Mouse (Mus musculus): ENCODE results near the gene Fiz1. TPM values are rescaled to one million over a fixed set of nuclear protein-coding genes. Genes with fewer than 3 reads are reported as not detected.

Gene Fiz1
- 37.0 and 38.5 TPM in 2 replicates for polyA plus RNA-seq (2015; fragmentation: Nextera tagmentation; extraction: Ambion mirVana)

- under 1% methylated on average over 42 of the region's 42 CpGs for WGBS
- Histone ChIP-seq H3K27me3 (replicated peaks) (no peaks in the 10 kb centered on the region), H3K4me2 (replicated peaks) (peak within 1 kb of the TSS; percentile 66), H3K9me3 (no peaks in the 10 kb centered on the region), H3K4me1 (replicated peaks) (0 out of 2 replicates have a peak, but pooled peaks cover 2% of the 10 kb centered on the region), H3K27ac (peak within 1 kb of the TSS; percentile 99), H3K36me3 (peaks cover 33% of the 10 kb centered on the region), H3K9ac (peak within 1 kb of the TSS; percentile 77), H3K4me3 (replicated peaks) (peak within 1 kb of the TSS; percentile 68)
- ATAC-seq, result peak; percentile 84
These were observed at the start of gene Fiz1, which contains the start of gene Zfp524 for GRCm38 (mm10) chr7:5014251-5015117. Fiz1 (minus strand) TSS chr7:5014697. Zfp524 (plus strand) TSS chr7:5014415.

- Histone ChIP-seq H3K27ac (peak overlapping the region; percentile 99), H3K9me3 (no peaks in the 10 kb centered on the region), H3K9ac (peak overlapping the region; percentile 72), H3K4me1 (replicated peaks) (peaks cover 22% of the 10 kb centered on the region), H3K4me3 (replicated peaks) (peak overlapping the region; percentile 62), H3K27me3 (replicated peaks) (peaks cover 7% of the 10 kb centered on the region; the same call in 1 of the 2 replicates), H3K4me2 (replicated peaks) (peak overlapping the region; percentile 74), H3K36me3 (0 out of 2 replicates have a peak, but pooled peaks cover 7% of the 10 kb centered on the region)
- ATAC-seq, result peak; percentile 68
- under 1% methylated on average over 51 of the region's 51 CpGs for WGBS
These were observed 48.0 kb upstream of the Fiz1 start for GRCm38 (mm10) chr7:5062360-5063001.

GRCm38 (mm10) chr7:5061774-5062359 is 47.4 kb upstream of the Fiz1 start, which contains the start of gene U2af2:
U2af2 (plus strand) TSS chr7:5062143.
- peak within 1 kb of the TSS; percentile 99 for H3K27ac ChIP-seq
- H3K9ac ChIP-seq, result peak within 1 kb of the TSS; percentile 72
- H3K4me2 ChIP-seq (replicated peaks), result peak within 1 kb of the TSS; percentile 90
- peak; percentile 85 for ATAC-seq
- H3K4me1 ChIP-seq (replicated peaks), result peaks cover 25% of the 10 kb centered on the region
- H3K9me3 ChIP-seq, result no peaks in the 10 kb centered on the region
- H3K36me3 ChIP-seq, result 0 out of 2 replicates have a peak, but pooled peaks cover under 1% of the 10 kb centered on the region
- peaks cover 12% of the 10 kb centered on the region for H3K27me3 ChIP-seq (replicated peaks)
- peak within 1 kb of the TSS; percentile 62 for H3K4me3 ChIP-seq (replicated peaks)
- under 1% methylated on average over 64 of the region's 65 CpGs for WGBS

- H3K4me3 ChIP-seq (replicated peaks), result peak overlapping the region; percentile 62
- H3K4me1 ChIP-seq (replicated peaks), result peaks cover 26% of the 10 kb centered on the region
- peaks cover 18% of the 10 kb centered on the region for H3K27me3 ChIP-seq (replicated peaks)
- no peaks in the 10 kb centered on the region for H3K36me3 ChIP-seq
- H3K9ac ChIP-seq, result peak overlapping the region; percentile 72
- H3K9me3 ChIP-seq, result no peaks in the 10 kb centered on the region
- peak overlapping the region; percentile 90 for H3K4me2 ChIP-seq (replicated peaks)
- ATAC-seq, result peak; percentile 91
- H3K27ac ChIP-seq, result peak overlapping the region; percentile 99
- under 1% methylated on average over 60 of the region's 60 CpGs for WGBS
These were observed 46.7 kb upstream of the Fiz1 start for GRCm38 (mm10) chr7:5060944-5061773.

GRCm38 (mm10) chr7:5060239-5060731 is 45.8 kb upstream of the Fiz1 start:
- Histone ChIP-seq H3K4me3 (replicated peaks) (peak overlapping the region; percentile 62), H3K4me1 (replicated peaks) (peaks cover 24% of the 10 kb centered on the region), H3K27me3 (replicated peaks) (peaks cover 27% of the 10 kb centered on the region), H3K9ac (peak overlapping the region; percentile 72), H3K4me2 (replicated peaks) (peak overlapping the region; percentile 90), H3K27ac (peak overlapping the region; percentile 99), H3K9me3 (no peaks in the 10 kb centered on the region), H3K36me3 (no peaks in the 10 kb centered on the region)
- WGBS, result 2% methylated on average over 27 of the region's 27 CpGs
- ATAC-seq, result peak; percentile 13

- ATAC-seq, result no peak
- H3K4me2 ChIP-seq (replicated peaks), result no peak overlapping the region
- no peak overlapping the region for H3K27ac ChIP-seq
- peaks cover 24% of the 10 kb centered on the region for H3K4me1 ChIP-seq (replicated peaks)
- no peak overlapping the region for H3K4me3 ChIP-seq (replicated peaks)
- no peaks in the 10 kb centered on the region for H3K9me3 ChIP-seq
- H3K36me3 ChIP-seq, result no peaks in the 10 kb centered on the region
- WGBS, result 91% methylated on average over 12 of the region's 12 CpGs
- no peak overlapping the region for H3K9ac ChIP-seq
- peaks cover 35% of the 10 kb centered on the region for H3K27me3 ChIP-seq (replicated peaks)
These were observed 44.9 kb upstream of the Fiz1 start for GRCm38 (mm10) chr7:5059421-5059820.

GRCm38 (mm10) chr7:5058631-5059030 is 44.1 kb upstream of the Fiz1 start:
- no peak for ATAC-seq
- H3K4me1 ChIP-seq (replicated peaks), result peaks cover 26% of the 10 kb centered on the region
- H3K27ac ChIP-seq, result no peak overlapping the region
- no peak overlapping the region for H3K9ac ChIP-seq
- 89% methylated on average over 1 of the region's 1 CpGs for WGBS
- H3K9me3 ChIP-seq, result no peaks in the 10 kb centered on the region
- peaks cover 43% of the 10 kb centered on the region for H3K27me3 ChIP-seq (replicated peaks)
- no peaks in the 10 kb centered on the region for H3K36me3 ChIP-seq
- no peak overlapping the region for H3K4me3 ChIP-seq (replicated peaks)
- no peak overlapping the region for H3K4me2 ChIP-seq (replicated peaks)

- H3K4me3 ChIP-seq (replicated peaks), result no peak overlapping the region
- H3K4me2 ChIP-seq (replicated peaks), result peak overlapping the region; percentile 72
- H3K27me3 ChIP-seq (replicated peaks), result peaks cover 52% of the 10 kb centered on the region
- no peaks in the 10 kb centered on the region for H3K36me3 ChIP-seq
- H3K27ac ChIP-seq, result no peak overlapping the region
- WGBS, result 32% methylated on average over 11 of the region's 11 CpGs
- H3K9me3 ChIP-seq, result no peaks in the 10 kb centered on the region
- H3K4me1 ChIP-seq (replicated peaks), result peaks cover 34% of the 10 kb centered on the region
- no peak for ATAC-seq
- no peak overlapping the region for H3K9ac ChIP-seq
These were observed 43.3 kb upstream of the Fiz1 start for GRCm38 (mm10) chr7:5057804-5058203.

- Histone ChIP-seq H3K9me3 (no peaks in the 10 kb centered on the region), H3K4me3 (replicated peaks) (peak overlapping the region; percentile 47), H3K36me3 (no peaks in the 10 kb centered on the region), H3K27ac (no peak overlapping the region), H3K27me3 (replicated peaks) (peaks cover 54% of the 10 kb centered on the region), H3K9ac (peak overlapping the region; percentile 62; the same call in 1 of the 2 replicates), H3K4me2 (replicated peaks) (peak overlapping the region; percentile 72), H3K4me1 (replicated peaks) (peaks cover 38% of the 10 kb centered on the region)
- 35% methylated on average over 8 of the region's 8 CpGs for WGBS
- ATAC-seq, result no peak
These were observed 42.9 kb upstream of the Fiz1 start for GRCm38 (mm10) chr7:5057381-5057780.

GRCm38 (mm10) chr7:5056651-5057263 is 42.3 kb upstream of the Fiz1 start:
- Histone ChIP-seq H3K4me2 (replicated peaks) (peak overlapping the region; percentile 72), H3K36me3 (no peaks in the 10 kb centered on the region), H3K27ac (no peak overlapping the region), H3K9ac (peak overlapping the region; percentile 62), H3K4me3 (replicated peaks) (peak overlapping the region; percentile 47), H3K27me3 (replicated peaks) (peaks cover 55% of the 10 kb centered on the region), H3K4me1 (replicated peaks) (peaks cover 42% of the 10 kb centered on the region), H3K9me3 (no peaks in the 10 kb centered on the region)
- WGBS, result 2% methylated on average over 55 of the region's 55 CpGs
- ATAC-seq, result no peak
